Mouse (Mus musculus) stomach, embryonic 14.5 days (tissue): ENCODE data around the gene Rpgr. TPM values are rescaled to one million over a fixed set of nuclear protein-coding genes. Genes with fewer than 3 reads are reported as not detected.

Experiments used
- ATAC-seq: fragments of 200-750 bp; cut with Nextera tagmentation; 2 replicates; pipeline ENCODE4 v1.8.0; 2017; ENCODE audit warnings: low read depth, moderate TSS enrichment; ENCODE audit not compliant: insufficient number of reproducible peaks, insufficient read depth, low FRiP score
- H3K27ac ChIP-seq: fragments of 300-500 bp; sonication (generic); 2 replicates; pipeline ENCODE4 v1.5.1; 2014; ENCODE audit warnings: mild to moderate bottlenecking, low read length, moderate library complexity, mixed read lengths
- H3K27me3 ChIP-seq: fragments of 300-500 bp; sonication (generic); 2 replicates; pipeline ENCODE4 v1.6.1; 2014; ENCODE audit warnings: low read length, control low read depth, mixed read lengths; ENCODE audit not compliant: control insufficient read depth, insufficient read depth
- H3K36me3 ChIP-seq: fragments of 300-500 bp; sonication (generic); 2 replicates; pipeline ENCODE4 v1.6.1; 2014; ENCODE audit warnings: mild to moderate bottlenecking, control low read depth, low read length, moderate library complexity, mixed read lengths; ENCODE audit not compliant: control insufficient read depth, insufficient read depth
- H3K4me1 ChIP-seq: fragments of 300-500 bp; sonication (generic); 2 replicates; pipeline ENCODE4 v1.6.1; 2014; ENCODE audit warnings: low read length, control low read depth, mixed read lengths; ENCODE audit not compliant: control insufficient read depth, insufficient read depth
- H3K4me2 ChIP-seq: fragments of 300-500 bp; sonication (generic); replicated peaks from 2 replicates; pipeline ENCODE4 v1.6.1; 2014; ENCODE audit warnings: low read depth, low read length, control low read depth
- H3K4me3 ChIP-seq: fragments of 300-500 bp; sonication (generic); 2 replicates; pipeline ENCODE4 v1.5.1; 2014; ENCODE audit warnings: low read depth, low read length, control low read depth
- H3K9ac ChIP-seq: fragments of 300-500 bp; sonication (generic); replicated peaks from 2 replicates; pipeline ENCODE4 v1.6.1; 2014; ENCODE audit warnings: low read depth, mild to moderate bottlenecking, control low read depth, low read length, moderate library complexity, mixed read lengths
- H3K9me3 ChIP-seq: fragments of 300-500 bp; sonication (generic); 2 replicates; pipeline ENCODE4 v1.6.1; 2016; ENCODE audit warnings: low read depth, low read length, control low read depth; ENCODE audit not compliant: control insufficient read depth
- WGBS: fragments of 180-500 bp; shearing (Covaris S2); extraction: QIAGEN DNeasy Blood & Tissue Kit; methylation state at CpG from one replicate; pipeline ENCODE4 v1.1.7; 2014; 5-methylcytosine and 5-hydroxymethylcytosine counted together
- polyA plus RNA-seq: library from polyadenylated mRNA; unstranded; fragments of >200 nt; fragmentation: Nextera tagmentation; extraction: Ambion mirVana; gene quantifications from 2 replicates; pipeline ENCODE4 v1.2.1, GENCODE M21; 2014

The Rpgr gene
- polyA plus RNA-seq, result 14.0 and 14.6 TPM in 2 replicates

GRCm38 (mm10) chrX:10216410-10216949 lies at the start of gene Rpgr:
Gene Rpgr, minus strand, starts transcription at chrX:10216920.
- no peaks in the 10 kb centered on the region for H3K36me3 ChIP-seq
- H3K9me3 ChIP-seq, result no peaks in the 10 kb centered on the region
- H3K4me2 ChIP-seq, result peak within 1 kb of the TSS; percentile 41
- H3K9ac ChIP-seq, result 0 out of 2 replicates have a peak within 1 kb of the TSS, but pooled peaks have one; percentile 6
- no peaks in the 10 kb centered on the region for H3K4me1 ChIP-seq
- WGBS, result 16% methylated on average over 47 of the region's 47 CpGs
- no peaks in the 10 kb centered on the region for H3K27me3 ChIP-seq
- peak; percentile 99 for ATAC-seq
- peak within 1 kb of the TSS; percentile 10; the same call in 1 of the 2 replicates for H3K27ac ChIP-seq
- H3K4me3 ChIP-seq, result peak within 1 kb of the TSS; percentile 35

GRCm38 (mm10) chrX:10258260-10258659 lies 41.5 kb upstream of the Rpgr start:
- Histone ChIP-seq H3K4me1 (no peaks in the 10 kb centered on the region), H3K36me3 (no peaks in the 10 kb centered on the region), H3K27ac (no peak overlapping the region), H3K4me2 (no peak overlapping the region), H3K27me3 (no peaks in the 10 kb centered on the region), H3K9ac (no peak overlapping the region), H3K9me3 (no peaks in the 10 kb centered on the region), H3K4me3 (no peak overlapping the region)
- no peak for ATAC-seq
- WGBS, result 69% methylated on average over 5 of the region's 5 CpGs

DNA sequence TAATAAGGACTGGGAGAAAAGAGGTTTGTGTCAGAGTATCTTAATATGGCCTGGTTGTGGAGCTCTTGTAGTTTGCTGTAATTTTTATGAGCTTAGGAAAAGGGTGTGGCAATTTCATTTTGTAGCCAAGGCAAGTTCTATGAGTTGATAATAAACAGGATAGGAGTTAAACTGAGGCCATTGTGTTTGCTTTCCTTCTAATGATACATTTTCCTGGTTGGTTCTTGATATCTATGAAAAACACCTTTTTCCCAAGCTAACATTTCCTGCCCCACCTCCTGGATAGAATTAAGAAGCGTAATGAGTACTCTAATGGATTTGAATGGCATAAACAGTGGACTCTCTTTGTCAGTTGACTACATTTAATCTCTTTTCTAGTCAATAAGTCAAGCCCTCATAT lies 41.1 kb upstream of the Rpgr start:
- Histone ChIP-seq H3K9me3 (no peaks in the 10 kb centered on the region), H3K27ac (no peak overlapping the region), H3K4me2 (no peak overlapping the region), H3K36me3 (no peaks in the 10 kb centered on the region), H3K9ac (no peak overlapping the region), H3K4me1 (no peaks in the 10 kb centered on the region), H3K27me3 (no peaks in the 10 kb centered on the region), H3K4me3 (no peak overlapping the region)
- 58% methylated on average over 1 of the region's 1 CpGs for WGBS
- ATAC-seq, result no peak

GRCm38 (mm10) chrX:10251852-10252504 lies 35.3 kb upstream of the Rpgr start, which contains the start of gene Otc:
Gene Otc, plus strand, starts transcription at chrX:10252305.
- Histone ChIP-seq H3K27me3 (no peaks in the 10 kb centered on the region), H3K27ac (no peak within 1 kb of the TSS), H3K36me3 (no peaks in the 10 kb centered on the region), H3K4me1 (no peaks in the 10 kb centered on the region), H3K4me3 (no peak within 1 kb of the TSS), H3K9me3 (no peaks in the 10 kb centered on the region), H3K4me2 (no peak within 1 kb of the TSS), H3K9ac (no peak within 1 kb of the TSS)
- ATAC-seq, result no peak
- 50% methylated on average over 2 of the region's 2 CpGs for WGBS

- Histone ChIP-seq H3K36me3 (no peaks in the 10 kb centered on the region), H3K27me3 (no peaks in the 10 kb centered on the region), H3K9ac (no peak overlapping the region), H3K4me1 (no peaks in the 10 kb centered on the region), H3K4me3 (no peak overlapping the region), H3K27ac (no peak overlapping the region), H3K9me3 (no peaks in the 10 kb centered on the region), H3K4me2 (no peak overlapping the region)
- ATAC-seq, result no peak
Measured at GRCm38 (mm10) chrX:10251357-10251756, 34.6 kb upstream of the Rpgr start.

DNA sequence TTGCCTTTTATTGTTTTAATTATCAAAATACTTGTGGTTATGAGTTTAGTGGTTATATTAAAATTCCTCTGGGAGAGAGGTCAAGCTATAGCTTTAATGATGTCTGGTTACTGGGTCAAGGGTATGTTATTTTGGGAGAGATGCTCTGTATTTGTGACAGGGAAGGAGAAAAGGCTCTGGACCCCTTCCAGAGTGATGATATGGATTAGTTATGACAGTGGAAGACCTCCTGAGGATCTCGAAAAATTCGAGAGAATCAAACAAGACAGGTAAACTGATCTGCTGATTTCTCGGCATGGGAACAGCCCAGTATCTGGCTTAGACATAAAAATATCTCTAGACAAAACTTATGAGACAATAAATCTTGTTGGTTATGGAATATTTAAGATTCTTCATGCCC lies 27.2 kb upstream of the Rpgr start:
- no peak for ATAC-seq
- H3K36me3 ChIP-seq, result no peaks in the 10 kb centered on the region
- H3K27ac ChIP-seq, result no peak overlapping the region
- no peak overlapping the region for H3K4me3 ChIP-seq
- no peaks in the 10 kb centered on the region for H3K27me3 ChIP-seq
- 76% methylated on average over 3 of the region's 3 CpGs for WGBS
- no peaks in the 10 kb centered on the region for H3K9me3 ChIP-seq
- no peak overlapping the region for H3K4me2 ChIP-seq
- H3K4me1 ChIP-seq, result no peaks in the 10 kb centered on the region
- no peak overlapping the region for H3K9ac ChIP-seq

DNA sequence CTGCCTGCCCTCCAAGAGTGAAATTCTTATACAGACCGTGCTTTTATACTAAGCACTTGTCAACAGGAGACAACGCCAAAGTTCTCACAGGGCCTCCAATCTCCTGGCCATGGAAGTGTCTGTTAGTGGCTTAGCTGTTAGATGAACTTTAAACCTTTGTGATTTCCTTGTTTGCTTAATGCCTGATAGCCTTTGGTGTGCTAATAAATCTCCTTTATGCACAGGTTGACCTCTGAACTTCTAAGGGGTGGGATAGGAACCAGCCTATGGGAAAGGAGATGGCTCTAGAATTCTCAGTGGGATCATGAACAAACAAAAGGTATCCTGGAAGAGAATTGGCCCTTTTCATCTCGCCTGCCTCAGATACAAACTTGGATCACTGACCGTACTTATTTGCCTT lies 22.8 kb upstream of the Rpgr start:
- H3K9ac ChIP-seq, result no peak overlapping the region
- no peaks in the 10 kb centered on the region for H3K36me3 ChIP-seq
- H3K4me2 ChIP-seq, result no peak overlapping the region
- H3K4me1 ChIP-seq, result no peaks in the 10 kb centered on the region
- no peak overlapping the region for H3K27ac ChIP-seq
- H3K27me3 ChIP-seq, result no peaks in the 10 kb centered on the region
- H3K4me3 ChIP-seq, result no peak overlapping the region
- WGBS, result 43% methylated on average over 4 of the region's 4 CpGs
- no peaks in the 10 kb centered on the region for H3K9me3 ChIP-seq
- ATAC-seq, result no peak

GRCm38 (mm10) chrX:10234617-10235016 lies 17.9 kb upstream of the Rpgr start:
- Histone ChIP-seq H3K4me1 (no peaks in the 10 kb centered on the region), H3K4me2 (no peak overlapping the region), H3K4me3 (no peak overlapping the region), H3K27ac (no peak overlapping the region), H3K27me3 (no peaks in the 10 kb centered on the region), H3K36me3 (no peaks in the 10 kb centered on the region), H3K9ac (no peak overlapping the region), H3K9me3 (no peaks in the 10 kb centered on the region)
- ATAC-seq, result no peak
- WGBS, result 71% methylated on average over 3 of the region's 3 CpGs

DNA sequence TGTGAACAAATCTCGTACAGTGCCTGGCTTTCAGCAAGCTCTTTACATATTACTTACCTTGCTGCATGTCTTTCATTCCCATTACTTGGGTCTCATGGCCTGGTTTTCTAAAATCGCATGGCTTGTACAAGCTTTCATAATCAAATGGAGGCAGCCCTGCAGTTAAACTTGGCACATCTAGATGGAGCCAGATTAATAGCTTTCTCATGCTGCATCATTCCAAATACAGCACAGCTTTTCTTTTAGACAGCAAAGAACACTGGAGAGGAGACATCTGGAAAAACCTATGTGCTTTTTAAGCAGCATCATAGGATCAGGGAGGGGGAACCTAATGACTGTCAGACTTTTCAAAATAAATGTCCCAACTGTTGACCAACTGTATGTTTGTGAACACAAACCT lies 16.3 kb upstream of the Rpgr start:
- no peak overlapping the region for H3K9ac ChIP-seq
- ATAC-seq, result no peak
- H3K27ac ChIP-seq, result no peak overlapping the region
- no peak overlapping the region for H3K4me3 ChIP-seq
- no peaks in the 10 kb centered on the region for H3K36me3 ChIP-seq
- H3K9me3 ChIP-seq, result no peaks in the 10 kb centered on the region
- no peak overlapping the region for H3K4me2 ChIP-seq
- H3K27me3 ChIP-seq, result no peaks in the 10 kb centered on the region
- no peaks in the 10 kb centered on the region for H3K4me1 ChIP-seq
- WGBS, result 58% methylated on average over 2 of the region's 2 CpGs
